Mouse (Mus musculus): ENCODE measurements around the gene Lrrfip1.
A peak's percentile ranks its signal among the peaks of the same experiment; 100 is the strongest.

Gene Lrrfip1

GRCm38 (mm10) chr1:91057311-91058245 is 59.0 kb downstream of the Lrrfip1 start:
- no peak for DNase-seq

GRCm38 (mm10) chr1:91058251-91058650 is 59.7 kb downstream of the Lrrfip1 start:
- no peak for DNase-seq

- DNase-seq, result no peak
These were observed 61.5 kb downstream of the Lrrfip1 start for GRCm38 (mm10) chr1:91059792-91060604.

- no peak for DNase-seq
These were observed 62.6 kb downstream of the Lrrfip1 start for GRCm38 (mm10) chr1:91061105-91061504.

GRCm38 (mm10) chr1:91062363-91062762 is 63.8 kb downstream of the Lrrfip1 start:
- peak; percentile 49 to 65 for DNase-seq

- no peak for DNase-seq
These were observed 65.5 kb downstream of the Lrrfip1 start for GRCm38 (mm10) chr1:91064053-91064452.

GRCm38 (mm10) chr1:91064903-91065525 is 66.5 kb downstream of the Lrrfip1 start:
- peak; percentile 59 to 64 for DNase-seq

GRCm38 (mm10) chr1:91066061-91066460 is 67.5 kb downstream of the Lrrfip1 start:
- DNase-seq, result no peak

- no peak for DNase-seq
These were observed 68.1 kb downstream of the Lrrfip1 start for GRCm38 (mm10) chr1:91066599-91066998.

GRCm38 (mm10) chr1:91067716-91068115 is 69.2 kb downstream of the Lrrfip1 start:
- DNase-seq, result no peak

- DNase-seq, result no peak
These were observed 71.0 kb downstream of the Lrrfip1 start for GRCm38 (mm10) chr1:91069575-91069974.

- no peak for DNase-seq
These were observed 72.0 kb downstream of the Lrrfip1 start for GRCm38 (mm10) chr1:91070547-91070946.

GRCm38 (mm10) chr1:91071671-91072290 is 73.2 kb downstream of the Lrrfip1 start:
- no peak for DNase-seq

GRCm38 (mm10) chr1:91076946-91077345 is 78.4 kb downstream of the Lrrfip1 start:
- no peak for DNase-seq

GRCm38 (mm10) chr1:91077456-91077855 is 78.9 kb downstream of the Lrrfip1 start:
- DNase-seq, result no peak

GRCm38 (mm10) chr1:91077980-91078379 is 79.4 kb downstream of the Lrrfip1 start:
- DNase-seq, result no peak

- DNase-seq, result no peak
These were observed 81.3 kb downstream of the Lrrfip1 start for GRCm38 (mm10) chr1:91079740-91080422.

- peak in 1 of 2 experiments; percentile 41 for DNase-seq
These were observed 81.8 kb downstream of the Lrrfip1 start for GRCm38 (mm10) chr1:91080423-91080749.

GRCm38 (mm10) chr1:91084374-91084773 is 85.8 kb downstream of the Lrrfip1 start:
- no peak for DNase-seq

- DNase-seq, result no peak
These were observed 86.5 kb downstream of the Lrrfip1 start for GRCm38 (mm10) chr1:91085009-91085408.

- DNase-seq, result no peak
These were observed 87.1 kb downstream of the Lrrfip1 start for GRCm38 (mm10) chr1:91085686-91086085.

- no peak for DNase-seq
These were observed 87.8 kb downstream of the Lrrfip1 start for GRCm38 (mm10) chr1:91086325-91086724.

All from kidney, postnatal 36 days (tissue).